Mouse (Mus musculus) olfactory bulb, adult 2 months (tissue): ENCODE data around the gene Epas1.

Experiments used
- CTCF ChIP-seq: fragments of 200-500 bp; IDR thresholded peaks from 2 replicates; pipeline ENCODE4 v1.5.1; 2012; ENCODE audit warnings: low read depth, mild to moderate bottlenecking, low read length, moderate library complexity; ENCODE audit not compliant: insufficient read depth
- POLR2A ChIP-seq: fragments of 200-500 bp; IDR thresholded peaks from 2 replicates; pipeline ENCODE4 v1.6.1; 2012; ENCODE audit warnings: mild to moderate bottlenecking, low read depth, low read length, moderate library complexity; ENCODE audit not compliant: insufficient read depth

DNA sequence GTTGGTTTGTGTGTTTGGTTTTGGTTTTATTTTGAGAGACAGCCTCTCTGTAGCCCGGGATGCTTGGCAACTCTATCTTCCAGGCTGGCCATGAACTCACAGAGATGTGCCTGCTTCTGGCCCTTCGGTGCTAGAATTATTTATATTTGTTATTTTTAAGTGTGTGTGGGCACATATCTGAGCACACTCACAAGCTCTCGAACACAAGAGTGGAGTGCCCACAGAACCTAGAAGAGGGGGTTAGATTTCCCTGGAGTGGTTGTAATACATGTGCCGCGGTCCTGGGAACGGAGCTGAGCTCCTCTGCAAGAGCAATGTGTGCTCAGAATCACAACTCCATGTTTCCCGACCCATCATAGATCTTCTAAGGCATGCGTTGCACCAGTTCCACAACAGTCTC is 40.9 kb upstream of the Epas1 start:
- no peak for TF ChIP-seq POLR2A
- no peak for TF ChIP-seq CTCF
